Mouse (Mus musculus) hematopoietic stem cell, adult 5-6 weeks (primary cell): ENCODE results near the gene Vps16. TPM values are rescaled to one million over a fixed set of nuclear protein-coding genes. Genes with fewer than 3 reads are reported as not detected.

Experiments used
- ATAC-seq, 2 experiments: fragments of 125-278 bp in 1 of 2; replicated peaks in 1 of 2; 2 replicates each; pipeline ENCODE4 v1.8.0; 2016 to 2017; ENCODE audit warnings: inconsistent platforms in 2 of 2, mild to moderate bottlenecking in 2 of 2, moderate number of reproducible peaks in 2 of 2, low read depth in 1 of 2, moderate TSS enrichment in 1 of 2; ENCODE audit not compliant: low FRiP score in 2 of 2, poor library complexity in 2 of 2, severe bottlenecking in 2 of 2, insufficient read depth in 1 of 2, low TSS enrichment in 1 of 2
- total RNA-seq: library from RNA; stranded (forward); fragments of 172-1452, 232-1000 nt; gene quantifications from 2 replicates; pipeline ENCODE4 v1.2.3, GENCODE M21; 2017

Gene Vps16
- total RNA-seq, result 127 and 142 TPM in 2 replicates

- peak; percentile 81 to 87 for ATAC-seq
Measured at GRCm38 (mm10) chr2:130424126-130424853, at the start of gene Vps16, which contains the start of gene Pced1a. Gene Vps16, plus strand, starts transcription at chr2:130424339. Gene Pced1a, minus strand, starts transcription at chr2:130424701.

DNA sequence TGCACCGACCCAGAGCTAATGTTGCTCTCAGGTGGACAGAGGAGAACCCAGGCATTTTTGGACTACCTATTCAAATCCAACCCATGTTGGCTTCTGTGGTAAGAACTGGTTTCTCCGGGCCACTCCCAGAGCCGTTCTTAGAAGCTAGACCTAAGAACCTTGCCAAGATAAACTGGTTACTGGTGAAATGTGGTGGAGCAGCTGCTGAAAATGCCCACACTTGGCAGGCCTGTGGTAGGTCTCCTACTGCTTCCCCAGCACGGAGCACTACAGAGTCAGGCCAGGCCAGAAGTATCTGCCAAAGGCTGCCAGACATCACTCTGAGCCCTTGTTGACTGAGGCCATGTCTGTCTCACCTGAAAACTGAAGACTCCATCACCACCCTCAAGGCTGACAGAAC, 49.2 kb upstream of the Vps16 start:
- ATAC-seq, result no peak

GRCm38 (mm10) chr2:130383205-130383604, 40.9 kb upstream of the Vps16 start:
- ATAC-seq, result no peak

DNA sequence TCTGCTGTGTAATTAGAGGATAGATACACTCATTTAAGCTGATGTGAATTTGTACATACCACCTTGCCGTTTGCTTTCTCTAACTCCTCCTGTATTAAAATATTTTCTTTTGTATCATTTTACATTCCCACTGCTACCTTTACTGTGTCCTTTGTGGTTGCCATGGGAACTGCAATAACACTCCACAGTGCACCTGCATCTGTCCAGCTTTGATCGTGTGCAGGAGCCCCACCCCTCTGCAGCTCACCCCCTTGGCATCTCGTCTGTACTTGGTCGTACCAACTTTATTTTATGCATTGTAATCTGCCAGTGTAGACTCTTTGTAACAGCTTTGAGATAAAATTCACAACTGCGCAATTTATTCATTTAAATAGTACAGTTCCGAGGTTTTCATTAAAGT, 40.2 kb upstream of the Vps16 start:
- ATAC-seq, result no peak

- ATAC-seq, result no peak
Measured at GRCm38 (mm10) chr2:130386212-130386611, 37.9 kb upstream of the Vps16 start.

GRCm38 (mm10) chr2:130388796-130389195, 35.3 kb upstream of the Vps16 start:
- 0 out of 4 replicates have a peak, but pooled peaks of 1 of the 2 experiments have one; percentile 25 for ATAC-seq

GRCm38 (mm10) chr2:130390993-130391625, 33.0 kb upstream of the Vps16 start:
- no peak for ATAC-seq

DNA sequence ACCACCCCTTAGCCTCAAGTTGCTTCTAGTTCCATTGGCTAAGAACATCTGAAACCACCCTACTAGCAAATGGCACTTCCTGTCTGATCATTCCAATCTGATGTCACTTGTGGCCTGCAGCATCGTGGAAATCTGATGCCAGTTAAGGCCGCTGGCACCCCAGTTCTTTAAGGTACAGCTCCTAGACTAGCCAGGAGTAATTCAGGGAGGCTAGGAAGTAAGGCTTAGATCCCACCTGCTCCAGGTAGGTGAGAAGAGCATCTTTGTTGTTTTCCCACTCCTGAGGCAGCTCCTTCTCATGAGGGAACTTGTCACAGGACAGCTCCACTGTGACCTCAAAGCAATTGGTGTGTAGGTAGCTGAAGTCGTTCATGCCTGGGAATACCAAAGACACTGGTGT, 31.3 kb upstream of the Vps16 start:
- ATAC-seq, result no peak

DNA sequence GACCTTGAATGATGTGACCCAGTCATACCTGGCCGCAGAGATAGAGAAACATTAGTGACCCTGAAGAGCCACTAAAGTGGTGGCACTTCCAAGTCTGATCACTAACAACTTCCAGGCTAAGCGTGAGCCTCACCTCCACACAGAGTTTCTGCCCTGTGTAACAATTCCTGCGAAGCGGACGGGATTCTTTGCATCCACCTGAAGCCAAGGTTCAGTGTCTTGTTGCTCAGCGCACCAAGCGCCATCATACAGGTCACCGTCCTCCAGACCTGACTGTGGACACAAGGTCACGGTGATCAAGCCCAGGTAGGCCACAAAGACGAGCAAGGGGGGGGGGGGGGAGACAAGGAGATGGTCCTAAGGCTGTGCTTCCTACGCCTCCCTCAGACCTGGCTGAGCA, 28.4 kb upstream of the Vps16 start:
- ATAC-seq, result no peak

DNA sequence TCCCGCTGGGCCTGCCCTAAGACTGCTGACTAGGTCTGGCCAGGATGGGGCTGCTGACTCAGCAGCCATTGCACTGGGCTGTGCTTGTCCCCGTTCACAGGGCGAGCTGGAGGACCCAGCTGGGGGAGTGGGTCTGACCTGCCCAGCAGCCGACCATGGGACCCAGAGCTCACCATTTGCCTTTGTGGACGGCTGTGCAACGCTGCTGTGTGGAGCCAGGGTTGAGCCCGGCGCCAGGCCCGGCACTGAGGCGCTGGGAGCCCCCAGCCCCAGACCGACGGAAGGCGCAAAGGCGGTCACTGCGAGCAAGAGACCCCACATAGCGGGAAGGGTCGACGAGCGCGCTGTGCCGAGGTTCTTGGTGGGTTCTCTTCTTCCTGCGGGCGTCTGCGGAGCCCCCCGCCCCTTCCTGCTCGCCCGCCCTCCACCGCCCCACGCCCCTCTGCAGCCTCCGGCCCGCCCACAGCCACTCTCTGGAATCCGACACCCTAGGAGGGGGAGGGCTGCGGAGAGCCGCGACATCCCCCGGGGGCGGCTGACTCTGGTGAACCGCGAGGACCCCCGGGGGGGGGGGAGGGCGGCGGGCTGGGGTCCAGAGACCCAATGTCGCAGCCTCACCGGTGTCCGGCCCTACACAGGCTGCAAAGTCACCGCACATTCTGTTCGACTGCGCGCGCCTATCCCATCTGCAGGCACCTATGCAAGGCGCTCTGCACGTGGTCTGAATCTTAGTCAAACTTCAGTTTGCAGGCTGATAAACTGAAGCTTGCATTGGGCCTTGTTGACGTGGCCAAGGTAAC, 26.8 kb upstream of the Vps16 start, which contains the start of gene Cpxm1:
Gene Cpxm1 (minus strand): TSS at position 389 of the 800 bp plus-strand sequence.
- ATAC-seq, result peak; percentile 35 to 42; a peak in 1 of 4 replicates

GRCm38 (mm10) chr2:130398091-130398490, 26.0 kb upstream of the Vps16 start:
- 0 out of 4 replicates have a peak, but pooled peaks have one; percentile 23 to 47 for ATAC-seq

- ATAC-seq, result no peak
Measured at GRCm38 (mm10) chr2:130400046-130400445, 24.1 kb upstream of the Vps16 start.

GRCm38 (mm10) chr2:130401891-130402290, 22.2 kb upstream of the Vps16 start:
- ATAC-seq, result no peak

- ATAC-seq, result no peak
Measured at GRCm38 (mm10) chr2:130404939-130405338, 19.2 kb upstream of the Vps16 start, which contains the start of the genes Gm28372 and 1700020A23Rik. Gene Gm28372, plus strand, starts transcription at chr2:130405239. Gene 1700020A23Rik, plus strand, starts transcription at chr2:130405259.

DNA sequence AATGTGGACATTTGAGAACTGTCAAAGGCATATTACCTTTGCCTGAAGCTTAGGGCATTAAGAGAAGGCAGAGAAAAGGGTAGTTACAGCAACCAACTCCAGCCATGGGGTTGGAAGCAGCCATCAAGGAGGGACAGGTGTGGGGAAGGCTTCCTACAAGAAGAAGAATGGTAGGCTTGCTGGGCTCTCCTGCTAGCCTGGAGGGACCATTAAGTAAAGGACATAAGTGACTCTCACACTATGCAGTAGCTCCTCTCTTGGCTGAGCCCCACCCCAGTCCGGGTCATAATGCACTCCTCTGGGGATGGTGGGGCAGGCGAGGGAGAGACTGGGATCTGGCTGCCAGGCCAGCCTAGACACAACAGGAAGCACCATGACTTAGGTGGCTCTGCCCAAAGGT, 18.0 kb upstream of the Vps16 start, which contains the start of gene Tmem239:
Gene Tmem239 (plus strand): TSS at position 301 of the 400 bp plus-strand sequence.
- ATAC-seq, result no peak

GRCm38 (mm10) chr2:130408194-130408593, 15.9 kb upstream of the Vps16 start:
- ATAC-seq, result no peak

GRCm38 (mm10) chr2:130411558-130412495, 12.3 kb upstream of the Vps16 start:
- peak; percentile 62 to 89 for ATAC-seq
